Mouse (Mus musculus): ENCODE results near the gene Swsap1. TPM values are rescaled to one million over a fixed set of nuclear protein-coding genes. Genes with fewer than 3 reads are reported as not detected.

Swsap1 gene
- polyA plus RNA-seq, 1 experiment from 2014 or later: 8.1 TPM

- H3K27me3 ChIP-seq (replicated peaks; ENCODE audit: control insufficient read depth, insufficient read depth, low read length): peaks cover 52% of the 10 kb centered on the region
- peak within 1 kb of the TSS; percentile 42 for H3K4me3 ChIP-seq (ENCODE audit: low read length)
- peak within 1 kb of the TSS; percentile 54 for H3K9ac ChIP-seq (ENCODE audit: low read depth, low read length)
- H3K36me3 ChIP-seq (ENCODE audit: control insufficient read depth, insufficient read depth, low read length): no peaks in the 10 kb centered on the region
- no peaks in the 10 kb centered on the region for H3K9me3 ChIP-seq (ENCODE audit: control insufficient read depth, low read length)
- H3K4me1 ChIP-seq (ENCODE audit: control insufficient read depth, insufficient read depth, low read depth, low read length): peaks cover 21% of the 10 kb centered on the region
- peak within 1 kb of the TSS; percentile 78 for H3K4me2 ChIP-seq (ENCODE audit: low read length)
- no peak within 1 kb of the TSS for H3K27ac ChIP-seq (ENCODE audit: low read depth, low read length)
- ATAC-seq: peak; percentile 29; the same call in 1 of the 2 replicates
- WGBS: 2% methylated on average over 42 of the region's 42 CpGs
These were observed 33.9 kb downstream of the Swsap1 start, which contains the start of gene Rgl3 for GRCm38 (mm10) chr9:21989230-21990110. TSS of gene Rgl3 (minus strand) at chr9:21989446.

GRCm38 (mm10) chr9:21992227-21992626 lies 36.7 kb downstream of the Swsap1 start:
- no peak for ATAC-seq
- Histone ChIP-seq H3K27ac (ENCODE audit: low read depth, low read length) (no peak overlapping the region), H3K9me3 (ENCODE audit: control insufficient read depth, low read length) (no peaks in the 10 kb centered on the region), H3K4me1 (ENCODE audit: control insufficient read depth, insufficient read depth, low read depth, low read length) (peaks cover 21% of the 10 kb centered on the region), H3K4me3 (ENCODE audit: low read length) (no peak overlapping the region), H3K9ac (ENCODE audit: low read depth, low read length) (no peak overlapping the region), H3K36me3 (ENCODE audit: control insufficient read depth, insufficient read depth, low read length) (no peaks in the 10 kb centered on the region), H3K4me2 (ENCODE audit: low read length) (no peak overlapping the region), H3K27me3 (replicated peaks; ENCODE audit: control insufficient read depth, insufficient read depth, low read length) (peaks cover 42% of the 10 kb centered on the region)
- 77% methylated on average over 4 of the region's 4 CpGs for WGBS

- ATAC-seq: no peak
These were observed 40.8 kb downstream of the Swsap1 start for GRCm38 (mm10) chr9:21996178-21996867.

GRCm38 (mm10) chr9:22000296-22000695 lies 44.7 kb downstream of the Swsap1 start:
- WGBS: 92% methylated on average over 6 of the region's 6 CpGs
- no peak overlapping the region for H3K27ac ChIP-seq (ENCODE audit: low read depth, low read length)
- no peak overlapping the region for H3K4me2 ChIP-seq (ENCODE audit: low read length)
- peaks cover 3% of the 10 kb centered on the region; the same call in 1 of the 2 replicates for H3K36me3 ChIP-seq (ENCODE audit: control insufficient read depth, insufficient read depth, low read length)
- H3K9ac ChIP-seq (ENCODE audit: low read depth, low read length): no peak overlapping the region
- no peak overlapping the region for H3K4me3 ChIP-seq (ENCODE audit: low read length)
- H3K27me3 ChIP-seq (replicated peaks; ENCODE audit: control insufficient read depth, insufficient read depth, low read length): no peaks in the 10 kb centered on the region
- peaks cover 18% of the 10 kb centered on the region for H3K4me1 ChIP-seq (ENCODE audit: control insufficient read depth, insufficient read depth, low read depth, low read length)
- no peak for ATAC-seq
- no peaks in the 10 kb centered on the region for H3K9me3 ChIP-seq (ENCODE audit: control insufficient read depth, low read length)

More at GRCm38 (mm10) chr9:21996178-21996867, 40.8 kb downstream of the Swsap1 start:
- Histone ChIP-seq H3K9me3 (ENCODE audit: control insufficient read depth, low read length) (no peaks in the 10 kb centered on the region), H3K4me3 (ENCODE audit: low read length) (no peak overlapping the region), H3K36me3 (ENCODE audit: control insufficient read depth, insufficient read depth, low read length) (no peaks in the 10 kb centered on the region), H3K4me1 (ENCODE audit: control insufficient read depth, insufficient read depth, low read depth, low read length) (no peaks in the 10 kb centered on the region), H3K4me2 (ENCODE audit: low read length) (no peak overlapping the region), H3K27ac (ENCODE audit: low read depth, low read length) (no peak overlapping the region), H3K27me3 (replicated peaks; ENCODE audit: control insufficient read depth, insufficient read depth, low read length) (peaks cover 10% of the 10 kb centered on the region), H3K9ac (ENCODE audit: low read depth, low read length) (no peak overlapping the region)
- 89% methylated on average over 3 of the region's 3 CpGs for WGBS

GRCm38 (mm10) chr9:22001633-22002032 lies 46.1 kb downstream of the Swsap1 start:
- Histone ChIP-seq H3K9ac (ENCODE audit: low read depth, low read length) (no peak overlapping the region), H3K27me3 (replicated peaks; ENCODE audit: control insufficient read depth, insufficient read depth, low read length) (no peaks in the 10 kb centered on the region), H3K4me3 (ENCODE audit: low read length) (no peak overlapping the region), H3K36me3 (ENCODE audit: control insufficient read depth, insufficient read depth, low read length) (peaks cover 9% of the 10 kb centered on the region; the same call in 1 of the 2 replicates), H3K27ac (ENCODE audit: low read depth, low read length) (no peak overlapping the region), H3K9me3 (ENCODE audit: control insufficient read depth, low read length) (no peaks in the 10 kb centered on the region), H3K4me2 (ENCODE audit: low read length) (peak overlapping the region; percentile 72), H3K4me1 (ENCODE audit: control insufficient read depth, insufficient read depth, low read depth, low read length) (peaks cover 24% of the 10 kb centered on the region)
- no peak for ATAC-seq
- 92% methylated on average over 4 of the region's 4 CpGs for WGBS

- Histone ChIP-seq H3K4me3 (ENCODE audit: low read length) (peak within 1 kb of the TSS; percentile 75), H3K36me3 (ENCODE audit: control insufficient read depth, insufficient read depth, low read length) (peaks cover 9% of the 10 kb centered on the region; the same call in 1 of the 2 replicates), H3K27ac (ENCODE audit: low read depth, low read length) (peak within 1 kb of the TSS; percentile 77), H3K27me3 (replicated peaks; ENCODE audit: control insufficient read depth, insufficient read depth, low read length) (no peaks in the 10 kb centered on the region), H3K9me3 (ENCODE audit: control insufficient read depth, low read length) (no peaks in the 10 kb centered on the region), H3K9ac (ENCODE audit: low read depth, low read length) (peak within 1 kb of the TSS; percentile 77), H3K4me2 (ENCODE audit: low read length) (peak within 1 kb of the TSS; percentile 91), H3K4me1 (ENCODE audit: control insufficient read depth, insufficient read depth, low read depth, low read length) (peaks cover 24% of the 10 kb centered on the region)
- WGBS: 6% methylated on average over 57 of the region's 57 CpGs
- peak; percentile 99 for ATAC-seq
These were observed 46.9 kb downstream of the Swsap1 start, which contains the start of the genes Ccdc151 and Prkcsh for GRCm38 (mm10) chr9:22002194-22003162. TSS of gene Ccdc151 (minus strand) at chr9:22002634. TSS of gene Prkcsh (plus strand) at chr9:22002806.

GRCm38 (mm10) chr9:22003163-22003554 lies 47.6 kb downstream of the Swsap1 start:
- 0% methylated on average over 18 of the region's 18 CpGs for WGBS
- Histone ChIP-seq H3K4me1 (ENCODE audit: control insufficient read depth, insufficient read depth, low read depth, low read length) (peaks cover 24% of the 10 kb centered on the region), H3K4me2 (ENCODE audit: low read length) (peak overlapping the region; percentile 91), H3K27me3 (replicated peaks; ENCODE audit: control insufficient read depth, insufficient read depth, low read length) (no peaks in the 10 kb centered on the region), H3K27ac (ENCODE audit: low read depth, low read length) (peak overlapping the region; percentile 77), H3K4me3 (ENCODE audit: low read length) (peak overlapping the region; percentile 75), H3K9ac (ENCODE audit: low read depth, low read length) (peak overlapping the region; percentile 77), H3K9me3 (ENCODE audit: control insufficient read depth, low read length) (no peaks in the 10 kb centered on the region), H3K36me3 (ENCODE audit: control insufficient read depth, insufficient read depth, low read length) (peaks cover 14% of the 10 kb centered on the region; the same call in 1 of the 2 replicates)
- ATAC-seq: no peak

- whole genome bisulfite sequencing: 92% methylated on average over 12 of the region's 12 CpGs
- Histone ChIP-seq H3K36me3 (ENCODE audit: control insufficient read depth, insufficient read depth, low read length) (peaks cover 25% of the 10 kb centered on the region), H3K4me3 (ENCODE audit: low read length) (no peak overlapping the region), H3K4me1 (ENCODE audit: control insufficient read depth, insufficient read depth, low read depth, low read length) (peaks cover 24% of the 10 kb centered on the region), H3K9ac (ENCODE audit: low read depth, low read length) (no peak overlapping the region), H3K9me3 (ENCODE audit: control insufficient read depth, low read length) (no peaks in the 10 kb centered on the region), H3K27ac (ENCODE audit: low read depth, low read length) (no peak overlapping the region), H3K27me3 (replicated peaks; ENCODE audit: control insufficient read depth, insufficient read depth, low read length) (no peaks in the 10 kb centered on the region), H3K4me2 (ENCODE audit: low read length) (no peak overlapping the region)
- ATAC-seq: no peak
These were observed 49.0 kb downstream of the Swsap1 start for GRCm38 (mm10) chr9:22004546-22004945.
